Mouse (Mus musculus) forebrain, embryonic 11.5 days (tissue): ENCODE results near the gene Spop. TPM values are rescaled to one million over a fixed set of nuclear protein-coding genes. Genes with fewer than 3 reads are reported as not detected.

Source experiments
- ATAC-seq: fragments of 200-750 bp; cut with Nextera tagmentation; replicated peaks from 2 replicates; pipeline ENCODE4 v1.8.0; 2017; ENCODE audit warnings: moderate TSS enrichment; ENCODE audit not compliant: low FRiP score
- DNase-seq: peaks from one replicate; pipeline ENCODE4 v3.0.0-alpha.2; 2017; ENCODE audit warnings: low spot score
- H3K27ac ChIP-seq: fragments of 300-500 bp; sonication (generic); 2 replicates; pipeline ENCODE4 v1.5.1; 2014; ENCODE audit warnings: low read depth, low read length
- H3K27me3 ChIP-seq: fragments of 300-500 bp; sonication (generic); 2 replicates; pipeline ENCODE4 v1.6.1; 2014; ENCODE audit warnings: mild to moderate bottlenecking, low read length, mixed read lengths; ENCODE audit not compliant: control insufficient read depth, insufficient read depth
- H3K36me3 ChIP-seq: fragments of 300-500 bp; sonication (generic); 2 replicates; pipeline ENCODE4 v1.6.1; 2014; ENCODE audit warnings: mild to moderate bottlenecking, low read length, moderate library complexity, mixed read lengths; ENCODE audit not compliant: control insufficient read depth, insufficient read depth
- H3K4me1 ChIP-seq: fragments of 300-500 bp; sonication (generic); replicated peaks from 2 replicates; pipeline ENCODE4 v1.6.1; 2014; ENCODE audit warnings: low read length, mixed read lengths; ENCODE audit not compliant: control insufficient read depth, insufficient read depth
- H3K4me2 ChIP-seq: fragments of 300-500 bp; sonication (generic); 2 replicates; pipeline ENCODE4 v1.6.1; 2014; ENCODE audit warnings: low read depth, mild to moderate bottlenecking, low read length, moderate library complexity, mixed read lengths; ENCODE audit not compliant: severe bottlenecking
- H3K4me3 ChIP-seq: fragments of 300-500 bp; sonication (generic); 2 replicates; pipeline ENCODE4 v1.5.1; 2014; ENCODE audit warnings: low read depth, low read length
- H3K9ac ChIP-seq: fragments of 300-500 bp; sonication (generic); 2 replicates; pipeline ENCODE4 v1.6.1; 2014; ENCODE audit warnings: low read length
- H3K9me3 ChIP-seq: fragments of 300-500 bp; sonication (generic); 2 replicates; pipeline ENCODE4 v1.6.1; 2016; ENCODE audit warnings: low read length, mixed read lengths; ENCODE audit not compliant: control insufficient read depth
- WGBS: fragments of 180-500 bp; shearing (Covaris S2); extraction: QIAGEN DNeasy Blood & Tissue Kit; methylation state at CpG from one replicate; pipeline ENCODE4 v1.1.7; 2014; 5-methylcytosine and 5-hydroxymethylcytosine counted together
- polyA plus RNA-seq: library from polyadenylated mRNA; unstranded; fragments of >200 nt; fragmentation: Nextera tagmentation; extraction: Ambion mirVana; gene quantifications from 2 replicates; pipeline ENCODE4 v1.2.1, GENCODE M21; 2014

Gene Spop
- polyA plus RNA-seq, 1 experiment from 2014 or later: 144 TPM

GRCm38 (mm10) chr11:95455331-95455730 is 41.5 kb downstream of the Spop start:
- Histone ChIP-seq H3K4me3 (no peak overlapping the region), H3K36me3 (no peaks in the 10 kb centered on the region), H3K9me3 (no peaks in the 10 kb centered on the region), H3K27me3 (no peaks in the 10 kb centered on the region), H3K4me1 (no peaks in the 10 kb centered on the region), H3K27ac (no peak overlapping the region), H3K4me2 (no peak overlapping the region), H3K9ac (no peak overlapping the region)
- ATAC-seq (no peak), DNase-seq (no peak)
- WGBS: 68% methylated on average over 8 of the region's 8 CpGs

GRCm38 (mm10) chr11:95460872-95461271 is 47.0 kb downstream of the Spop start:
- Histone ChIP-seq H3K36me3 (no peaks in the 10 kb centered on the region), H3K27me3 (no peaks in the 10 kb centered on the region), H3K27ac (no peak overlapping the region), H3K4me1 (no peaks in the 10 kb centered on the region), H3K9ac (no peak overlapping the region), H3K9me3 (no peaks in the 10 kb centered on the region), H3K4me2 (no peak overlapping the region), H3K4me3 (no peak overlapping the region)
- ATAC-seq (no peak), DNase-seq (no peak)
- 85% methylated on average over 2 of the region's 2 CpGs for WGBS

GRCm38 (mm10) chr11:95462168-95462567 is 48.3 kb downstream of the Spop start:
- no peak overlapping the region for H3K4me3 ChIP-seq

GRCm38 (mm10) chr11:95467731-95468130 is 53.9 kb downstream of the Spop start:
- 88% methylated on average over 1 of the region's 1 CpGs for WGBS
- Histone ChIP-seq H3K9me3 (no peaks in the 10 kb centered on the region), H3K36me3 (peaks cover 7% of the 10 kb centered on the region; the same call in 1 of the 2 replicates), H3K27me3 (no peaks in the 10 kb centered on the region), H3K4me2 (no peak overlapping the region), H3K4me3 (no peak overlapping the region), H3K9ac (no peak overlapping the region), H3K27ac (no peak overlapping the region), H3K4me1 (no peaks in the 10 kb centered on the region)
- ATAC-seq (no peak), DNase-seq (no peak)

More at GRCm38 (mm10) chr11:95462168-95462567, 48.3 kb downstream of the Spop start:
- Histone ChIP-seq H3K4me2 (no peak overlapping the region), H3K36me3 (no peaks in the 10 kb centered on the region), H3K9ac (no peak overlapping the region), H3K9me3 (no peaks in the 10 kb centered on the region), H3K27me3 (no peaks in the 10 kb centered on the region), H3K4me1 (no peaks in the 10 kb centered on the region), H3K27ac (no peak overlapping the region)
- DNase-seq: no peak
- ATAC-seq: no peak
- WGBS: 89% methylated on average over 3 of the region's 3 CpGs

- no peak overlapping the region for H3K27ac ChIP-seq
- no peaks in the 10 kb centered on the region for H3K4me1 ChIP-seq
- H3K36me3 ChIP-seq: peaks cover 7% of the 10 kb centered on the region; the same call in 1 of the 2 replicates
- DNase-seq (no peak), ATAC-seq (no peak)
- no peaks in the 10 kb centered on the region for H3K9me3 ChIP-seq
- H3K27me3 ChIP-seq: no peaks in the 10 kb centered on the region
- 94% methylated on average over 2 of the region's 2 CpGs for WGBS
- no peak overlapping the region for H3K4me3 ChIP-seq
- no peak overlapping the region for H3K4me2 ChIP-seq
- no peak overlapping the region for H3K9ac ChIP-seq
Observed at GRCm38 (mm10) chr11:95472942-95473341, 59.1 kb downstream of the Spop start.

GRCm38 (mm10) chr11:95473456-95473855 is 59.6 kb downstream of the Spop start:
- no peak for DNase-seq
- Histone ChIP-seq H3K9me3 (no peaks in the 10 kb centered on the region), H3K27ac (no peak overlapping the region), H3K36me3 (peaks cover 7% of the 10 kb centered on the region; the same call in 1 of the 2 replicates), H3K9ac (no peak overlapping the region), H3K4me3 (no peak overlapping the region), H3K27me3 (no peaks in the 10 kb centered on the region), H3K4me2 (no peak overlapping the region), H3K4me1 (no peaks in the 10 kb centered on the region)
- ATAC-seq: no peak
- 96% methylated on average over 1 of the region's 1 CpGs for WGBS

GRCm38 (mm10) chr11:95476323-95476722 is 62.4 kb downstream of the Spop start:
- Histone ChIP-seq H3K27me3 (no peaks in the 10 kb centered on the region), H3K4me1 (no peaks in the 10 kb centered on the region), H3K4me3 (no peak overlapping the region), H3K36me3 (peaks cover 5% of the 10 kb centered on the region; the same call in 1 of the 2 replicates), H3K4me2 (no peak overlapping the region), H3K9ac (no peak overlapping the region), H3K9me3 (no peaks in the 10 kb centered on the region), H3K27ac (no peak overlapping the region)
- DNase-seq: no peak
- 90% methylated on average over 7 of the region's 7 CpGs for WGBS
- ATAC-seq: no peak

- no peaks in the 10 kb centered on the region for H3K9me3 ChIP-seq
- H3K4me3 ChIP-seq: no peak overlapping the region
- H3K9ac ChIP-seq: no peak overlapping the region
- H3K27ac ChIP-seq: no peak overlapping the region
- no peaks in the 10 kb centered on the region for H3K36me3 ChIP-seq
- DNase-seq (no peak), ATAC-seq (no peak)
- H3K4me2 ChIP-seq: no peak overlapping the region
- no peaks in the 10 kb centered on the region for H3K27me3 ChIP-seq
- 87% methylated on average over 4 of the region's 4 CpGs for WGBS
- H3K4me1 ChIP-seq: no peaks in the 10 kb centered on the region
Observed at GRCm38 (mm10) chr11:95479458-95479857, 65.6 kb downstream of the Spop start.

GRCm38 (mm10) chr11:95480662-95481061 is 66.8 kb downstream of the Spop start:
- Histone ChIP-seq H3K4me2 (no peak overlapping the region), H3K27ac (no peak overlapping the region), H3K9ac (no peak overlapping the region), H3K36me3 (no peaks in the 10 kb centered on the region), H3K4me3 (no peak overlapping the region), H3K9me3 (no peaks in the 10 kb centered on the region), H3K4me1 (no peaks in the 10 kb centered on the region), H3K27me3 (no peaks in the 10 kb centered on the region)
- DNase-seq (no peak), ATAC-seq (no peak)
- 89% methylated on average over 4 of the region's 4 CpGs for WGBS
